Mouse (Mus musculus) heart, postnatal 0 days (tissue): ENCODE measurements around the gene Cdkn3. TPM values are rescaled to one million over a fixed set of nuclear protein-coding genes. Genes with fewer than 3 reads are reported as not detected.
"Not testable (repeated sequence)": the region's sequence is repeated elsewhere in the genome, so short reads cannot be mapped to it uniquely, and the experiment has no call there.

Source experiments
- ATAC-seq: fragments of 200-750 bp; cut with Nextera tagmentation; 2 replicates; pipeline ENCODE4 v1.8.0; 2017; ENCODE audit warnings: low read depth, moderate number of reproducible peaks, moderate library complexity; ENCODE audit not compliant: insufficient read depth
- DNase-seq: peaks from one replicate; pipeline ENCODE4 v3.0.0-alpha.2; 2016; ENCODE audit warnings: low spot score
- H3K27ac ChIP-seq: fragments of 300-500 bp; sonication (generic); 2 replicates; pipeline ENCODE4 v1.5.1; 2014; ENCODE audit warnings: low read depth, mild to moderate bottlenecking
- H3K27me3 ChIP-seq: fragments of 300-500 bp; sonication (generic); 2 replicates; pipeline ENCODE4 v1.6.1; 2014; ENCODE audit warnings: low read length, mixed read lengths; ENCODE audit not compliant: control insufficient read depth, insufficient read depth
- H3K36me3 ChIP-seq: fragments of 300-500 bp; sonication (generic); replicated peaks from 2 replicates; pipeline ENCODE4 v1.6.1; 2014; ENCODE audit warnings: low read length, mixed read lengths; ENCODE audit not compliant: control insufficient read depth, insufficient read depth
- H3K4me1 ChIP-seq: fragments of 300-500 bp; sonication (generic); 2 replicates; pipeline ENCODE4 v1.6.1; 2014; ENCODE audit warnings: antibody characterized with exemption; ENCODE audit not compliant: control insufficient read depth, insufficient read depth
- H3K4me2 ChIP-seq: fragments of 300-500 bp; sonication (generic); 2 replicates; pipeline ENCODE4 v1.6.1; 2014; ENCODE audit warnings: low read depth, mild to moderate bottlenecking, low read length, moderate library complexity
- H3K4me3 ChIP-seq: fragments of 300-500 bp; sonication (generic); 2 replicates; pipeline ENCODE4 v1.5.1; 2014; ENCODE audit warnings: low read depth, low read length
- H3K9ac ChIP-seq: fragments of 300-500 bp; sonication (generic); replicated peaks from 2 replicates; pipeline ENCODE4 v1.6.1; 2014; ENCODE audit warnings: low read depth, low read length, mixed read lengths
- H3K9me3 ChIP-seq: fragments of 300-500 bp; sonication (generic); replicated peaks from 2 replicates; pipeline ENCODE4 v1.6.1; 2016; ENCODE audit warnings: low read length; ENCODE audit not compliant: control insufficient read depth
- CTCF ChIP-seq: IDR thresholded peaks from 2 replicates; pipeline ENCODE4 v1.5.1; 2016; ENCODE audit warnings: antibody characterized with exemption, control low read depth, low read depth
- EP300 ChIP-seq: IDR thresholded peaks from 2 replicates; pipeline ENCODE4 v1.6.1; 2016; ENCODE audit warnings: antibody characterized with exemption, low read depth
- WGBS: fragments of 180-500 bp; shearing (Covaris S2); extraction: QIAGEN DNeasy Blood & Tissue Kit; methylation state at CpG from one replicate; pipeline ENCODE4 v1.1.7; 2014; 5-methylcytosine and 5-hydroxymethylcytosine counted together
- polyA plus RNA-seq: library from polyadenylated mRNA; unstranded; fragments of >200 nt; fragmentation: Nextera tagmentation; extraction: Ambion mirVana; gene quantifications from 2 replicates; pipeline ENCODE4 v1.2.1, GENCODE M21; 2015
- total RNA-seq: library from RNA; depleted of rRNA; stranded (reverse); fragments of >200 nt; gene quantifications from 2 replicates; pipeline ENCODE4 v1.2.3, GENCODE M21; 2014; ENCODE audit warnings: low replicate concordance; rRNA removed

Cdkn3 gene
- total and polyA plus RNA-seq, 2 experiments from 2014 or later: 12.2 to 35.5 TPM

DNA sequence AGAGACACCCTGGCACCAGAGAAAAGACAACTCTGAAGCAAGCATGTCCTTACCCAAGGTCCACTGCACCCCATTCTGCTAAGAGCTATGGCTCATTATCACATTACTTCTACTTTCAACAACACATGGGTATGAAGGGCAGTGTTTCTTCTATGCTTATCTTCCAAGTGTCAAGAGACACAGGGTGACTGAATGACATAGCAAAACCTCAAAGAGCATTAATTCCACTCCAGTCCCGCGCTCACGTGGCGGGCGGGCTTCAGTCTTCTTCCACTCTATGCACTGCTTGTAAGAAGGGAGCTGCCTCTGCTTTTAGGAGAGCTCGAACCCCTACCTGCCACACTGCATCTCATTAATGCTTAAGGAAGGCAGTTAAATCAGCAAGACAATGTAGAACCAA is 55.3 kb downstream of the Cdkn3 start:
- ATAC-seq (no peak), DNase-seq (no peak)
- H3K4me1 ChIP-seq: peaks cover 3% of the 10 kb centered on the region
- H3K9ac ChIP-seq: no peak overlapping the region
- WGBS: 49% methylated on average over 6 of the region's 6 CpGs
- no peak overlapping the region for H3K27ac ChIP-seq
- no peaks in the 10 kb centered on the region for H3K9me3 ChIP-seq
- H3K4me3 ChIP-seq: no peak overlapping the region
- H3K36me3 ChIP-seq: peaks cover 55% of the 10 kb centered on the region
- H3K27me3 ChIP-seq: no peaks in the 10 kb centered on the region
- TF ChIP-seq EP300: no peak
- no peak for TF ChIP-seq CTCF
- no peak overlapping the region for H3K4me2 ChIP-seq

DNA sequence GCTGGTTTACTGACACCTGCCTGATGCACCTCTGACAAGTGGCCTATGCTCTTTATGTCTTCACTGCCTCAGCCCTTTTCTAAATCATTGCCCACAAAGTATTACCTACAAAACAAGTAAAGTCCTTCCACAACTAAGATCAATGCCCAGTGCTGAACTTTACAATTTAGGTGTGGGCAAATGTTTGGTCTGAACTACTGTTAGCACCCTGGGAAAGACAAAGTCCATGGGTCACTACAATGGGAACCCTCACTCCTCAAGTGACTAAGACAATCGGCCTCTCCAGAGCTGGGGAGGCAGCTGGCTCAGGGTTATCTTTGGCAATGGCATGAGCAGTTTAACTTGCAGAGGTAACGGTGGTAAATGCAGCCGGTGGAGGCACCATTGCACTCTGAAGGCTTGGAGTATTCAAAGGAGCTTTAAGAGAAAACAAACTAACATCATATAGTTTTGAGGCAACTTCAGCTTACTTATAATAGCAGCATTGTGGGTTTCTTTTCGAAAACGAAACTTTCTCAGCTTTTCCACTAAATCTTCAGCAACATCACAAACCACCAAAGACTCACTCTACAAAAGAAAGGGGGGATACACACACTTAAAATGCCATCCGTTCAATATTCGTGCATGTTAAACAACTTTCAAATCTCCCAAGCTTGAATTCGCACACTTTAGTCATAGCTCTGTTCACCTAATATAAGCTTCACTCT is 56.7 kb downstream of the Cdkn3 start:
- no peak overlapping the region for H3K27ac ChIP-seq
- DNase-seq: no peak
- H3K9ac ChIP-seq: no peak overlapping the region
- no peak overlapping the region for H3K4me3 ChIP-seq
- no peaks in the 10 kb centered on the region for H3K9me3 ChIP-seq
- no peak for ATAC-seq
- WGBS: 78% methylated on average over 8 of the region's 8 CpGs
- TF ChIP-seq EP300 (no peak), CTCF (no peak)
- H3K36me3 ChIP-seq: peaks cover 42% of the 10 kb centered on the region
- H3K27me3 ChIP-seq: no peaks in the 10 kb centered on the region
- peaks cover 9% of the 10 kb centered on the region for H3K4me1 ChIP-seq
- no peak overlapping the region for H3K4me2 ChIP-seq

DNA sequence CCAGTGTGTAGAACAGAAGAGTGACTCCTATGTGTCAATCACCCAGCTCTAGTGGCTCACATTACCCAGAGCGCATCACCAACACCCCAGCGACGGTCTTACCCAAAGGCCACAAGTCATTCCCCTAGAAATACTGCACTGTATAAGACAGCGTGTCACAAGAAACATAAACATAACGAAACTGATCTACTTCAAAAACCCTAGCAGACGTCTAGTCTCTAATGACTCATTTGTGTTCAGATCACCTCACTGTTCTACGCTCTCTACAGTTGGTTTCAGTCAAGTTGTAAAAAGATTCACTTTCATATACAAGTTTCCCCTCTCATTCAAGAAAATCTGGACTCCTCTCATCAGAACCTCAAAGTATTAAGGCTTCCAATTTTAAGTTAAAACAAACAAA is 58.4 kb downstream of the Cdkn3 start:
- H3K36me3 ChIP-seq: peaks cover 27% of the 10 kb centered on the region
- ATAC-seq (no peak), DNase-seq (no peak)
- no peak overlapping the region for H3K27ac ChIP-seq
- H3K4me3 ChIP-seq: no peak overlapping the region
- 91% methylated on average over 7 of the region's 7 CpGs for WGBS
- TF ChIP-seq CTCF: no peak
- H3K9me3 ChIP-seq: no peaks in the 10 kb centered on the region
- no peaks in the 10 kb centered on the region for H3K27me3 ChIP-seq
- H3K4me2 ChIP-seq: no peak overlapping the region
- no peak overlapping the region for H3K9ac ChIP-seq
- peaks cover 9% of the 10 kb centered on the region for H3K4me1 ChIP-seq

- WGBS: 96% methylated on average over 5 of the region's 6 CpGs
- not testable (repeated sequence) for H3K27me3 ChIP-seq, H3K4me3 ChIP-seq, DNase-seq, H3K9me3 ChIP-seq, H3K4me1 ChIP-seq, H3K4me2 ChIP-seq, ATAC-seq, H3K9ac ChIP-seq, H3K27ac ChIP-seq
- H3K36me3 ChIP-seq: peaks cover 22% of the 10 kb centered on the region
Measured at GRCm38 (mm10) chr14:46819961-46820360, 59.6 kb downstream of the Cdkn3 start.

Other genes starting within 250 kb of the Cdkn3 start
- 92.7 and 103 TPM in 2 replicates for gene Cnih1, start 27.9 kb downstream of the Cdkn3 start, total RNA-seq
- gene Cnih1, start 27.9 kb downstream of the Cdkn3 start, polyA plus RNA-seq: 131 and 133 TPM in 2 replicates
- gene Gmfb, start 61.7 kb downstream of the Cdkn3 start, total RNA-seq: 34.0 and 50.6 TPM in 2 replicates
- 37.6 and 42.0 TPM in 2 replicates for gene Gmfb, start 61.7 kb downstream of the Cdkn3 start, polyA plus RNA-seq
- gene Cgrrf1, start 71.6 kb downstream of the Cdkn3 start, total RNA-seq: 22.6 and 103 TPM in 2 replicates
- gene Cgrrf1, start 71.6 kb downstream of the Cdkn3 start, polyA plus RNA-seq: 43.5 and 45.7 TPM in 2 replicates
- 50.4 and 53.8 TPM in 2 replicates for gene Samd4, start 122.3 kb downstream of the Cdkn3 start, total RNA-seq
- gene Samd4, start 122.3 kb downstream of the Cdkn3 start, polyA plus RNA-seq: 12.5 and 12.7 TPM in 2 replicates